Mouse (Mus musculus): ENCODE data around the gene Myo7a.
A peak's percentile ranks its signal among the peaks of the same experiment; 100 is the strongest.

DNA sequence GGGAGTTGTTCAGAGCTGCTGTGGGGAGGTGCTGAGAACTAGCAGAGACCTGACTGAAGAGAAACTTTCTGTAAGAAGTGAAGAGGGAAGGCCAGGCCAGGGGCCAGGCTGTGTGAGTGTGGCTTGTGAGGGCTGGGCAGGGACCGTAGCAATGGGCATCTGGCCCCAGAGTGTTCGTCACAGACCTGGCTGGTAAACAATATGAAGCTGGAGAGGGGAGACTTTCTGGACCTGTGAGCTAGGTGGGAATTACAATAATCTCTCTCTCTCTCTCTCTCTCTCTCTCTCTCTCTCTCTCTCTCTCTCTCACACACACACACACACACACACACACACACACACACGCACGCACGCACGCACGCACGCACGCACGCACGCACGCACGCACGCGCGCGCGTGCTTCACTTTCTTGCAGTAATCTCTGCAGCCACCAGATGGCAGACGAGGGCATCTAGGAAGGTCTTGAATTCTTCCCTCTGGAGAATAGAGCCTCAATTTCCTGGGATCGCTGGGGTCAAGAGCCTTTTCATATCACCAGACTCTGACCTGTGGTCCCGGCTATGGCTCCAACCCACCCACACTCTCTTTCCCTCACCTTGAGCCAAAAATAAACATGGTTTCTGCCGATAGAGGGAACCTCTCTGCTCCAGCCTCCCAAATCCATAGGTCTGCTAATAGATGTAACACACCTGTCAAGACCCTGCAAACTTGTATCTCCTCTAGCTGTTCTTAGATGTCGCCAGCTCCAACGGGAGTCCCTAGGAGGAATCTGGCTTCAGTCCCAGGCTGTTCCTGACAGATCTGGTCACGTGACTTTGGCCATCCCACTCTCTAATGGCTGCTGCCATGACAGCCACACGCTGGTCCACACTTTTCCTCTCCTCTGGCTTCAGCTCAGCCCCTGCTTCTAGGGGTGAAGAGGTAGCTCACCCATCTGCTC is 16.1 kb downstream of the Myo7a start:
- peak; percentile 80 for TF ChIP-seq CTCF (IDR thresholded peaks at IDR 0.05; ENCODE audit: low read depth)
- TF ChIP-seq EP300 (IDR thresholded peaks at IDR 0.05; ENCODE audit: low read depth) = no peak

Measured in heart, postnatal 0 days (tissue).